Mouse (Mus musculus): ENCODE measurements at regions not wholly inside any gene's neighbourhood (a gene's known extent, or its start where the extent isn't known, plus 50 kb on each side); places are given as distances from the start of the nearest gene placed in this dataset.

DNA sequence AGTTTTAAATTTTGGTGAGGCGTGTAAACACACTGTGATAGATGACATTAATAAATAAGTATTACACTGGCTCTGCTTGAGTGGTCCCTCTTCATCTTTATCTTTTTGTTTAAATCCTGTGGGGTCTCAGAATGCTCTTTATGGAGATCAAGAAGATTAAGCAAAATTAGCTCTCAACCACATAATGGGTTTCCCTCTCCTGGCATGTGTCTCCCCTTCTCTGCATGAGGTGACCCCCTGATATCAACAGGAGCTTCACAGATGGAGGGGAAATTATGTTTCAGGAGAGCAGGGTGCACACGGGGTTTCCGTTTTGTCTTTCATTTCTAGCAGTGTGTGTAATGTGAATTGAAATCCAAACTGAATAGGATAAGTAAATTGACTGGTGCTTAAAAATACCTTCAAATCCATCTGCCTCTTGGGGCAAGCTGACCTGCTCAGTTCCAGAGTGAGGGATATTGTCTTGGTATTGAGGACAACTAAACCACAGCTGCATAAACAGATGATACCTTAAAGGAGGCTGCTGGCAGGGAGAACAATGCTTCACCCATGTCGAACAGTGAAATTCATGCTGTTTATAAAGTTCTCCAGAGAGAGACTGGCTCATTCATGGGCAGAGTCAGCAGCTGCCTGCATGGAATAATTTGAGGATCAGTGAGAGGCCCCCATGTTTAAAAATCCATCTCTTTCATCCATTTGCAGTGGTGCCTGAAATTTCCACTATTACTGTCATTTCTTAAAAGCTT, 518.3 kb upstream of the Nr2f1 start:
- H3K4me1 ChIP-seq, result peaks cover 7% of the 10 kb centered on the region
- 0 out of 2 replicates have a peak overlapping the region, but pooled peaks have one; percentile 2 for H3K27ac ChIP-seq
- ATAC-seq (ENCODE audit: low FRiP score), result peak; percentile 61; the same call in 1 of the 2 replicates
- WGBS, result 16% methylated on average over 4 of the region's 4 CpGs
- no peak overlapping the region for H3K4me2 ChIP-seq
- no peak overlapping the region for H3K4me3 ChIP-seq (replicated peaks)
- H3K27me3 ChIP-seq, result 0 out of 2 replicates have a peak, but pooled peaks cover 3% of the 10 kb centered on the region
- no peaks in the 10 kb centered on the region for H3K9me3 ChIP-seq
- no peak overlapping the region for H3K9ac ChIP-seq
- no peaks in the 10 kb centered on the region for H3K36me3 ChIP-seq (replicated peaks)

- 0 out of 2 replicates have a peak, but pooled peaks have one; percentile 61 for ATAC-seq (ENCODE audit: low FRiP score)
- no peaks in the 10 kb centered on the region for H3K36me3 ChIP-seq (replicated peaks)
- H3K4me3 ChIP-seq (replicated peaks), result no peak overlapping the region
- no peaks in the 10 kb centered on the region for H3K9me3 ChIP-seq
- H3K9ac ChIP-seq, result no peak overlapping the region
- 12% methylated on average over 1 of the region's 1 CpGs for WGBS
- H3K27ac ChIP-seq, result no peak overlapping the region
- H3K27me3 ChIP-seq, result 0 out of 2 replicates have a peak, but pooled peaks cover 3% of the 10 kb centered on the region
- H3K4me1 ChIP-seq, result peaks cover 7% of the 10 kb centered on the region
- no peak overlapping the region for H3K4me2 ChIP-seq
These were observed 517.6 kb upstream of the Nr2f1 start for GRCm38 (mm10) chr13:78717159-78717558.

- H3K4me2 ChIP-seq, result no peak overlapping the region
- no peak overlapping the region for H3K27ac ChIP-seq
- no peaks in the 10 kb centered on the region for H3K36me3 ChIP-seq (replicated peaks)
- H3K27me3 ChIP-seq, result no peaks in the 10 kb centered on the region
- H3K4me1 ChIP-seq, result no peaks in the 10 kb centered on the region
- ATAC-seq (ENCODE audit: low FRiP score), result no peak
- WGBS, result 97% methylated on average over 1 of the region's 1 CpGs
- no peak overlapping the region for H3K4me3 ChIP-seq (replicated peaks)
- H3K9ac ChIP-seq, result no peak overlapping the region
- H3K9me3 ChIP-seq, result no peaks in the 10 kb centered on the region
These were observed 505.1 kb upstream of the Nr2f1 start for GRCm38 (mm10) chr13:78704693-78705092.

- peaks cover 8% of the 10 kb centered on the region; the same call in 1 of the 2 replicates for H3K4me1 ChIP-seq
- WGBS, result 38% methylated on average over 3 of the region's 3 CpGs
These were observed 498.4 kb upstream of the Nr2f1 start for GRCm38 (mm10) chr13:78697814-78698519.

GRCm38 (mm10) chr13:78679255-78679895, 479.8 kb upstream of the Nr2f1 start:
- ATAC-seq (ENCODE audit: low FRiP score), result peak; percentile 55; the same call in 1 of the 2 replicates
- H3K4me3 ChIP-seq (replicated peaks), result no peak overlapping the region
- no peaks in the 10 kb centered on the region for H3K27me3 ChIP-seq
- no peaks in the 10 kb centered on the region for H3K9me3 ChIP-seq
- H3K4me2 ChIP-seq, result no peak overlapping the region
- 24% methylated on average over 4 of the region's 4 CpGs for WGBS
- no peak overlapping the region for H3K9ac ChIP-seq
- H3K36me3 ChIP-seq (replicated peaks), result no peaks in the 10 kb centered on the region
- no peak overlapping the region for H3K27ac ChIP-seq
- H3K4me1 ChIP-seq, result peaks cover 9% of the 10 kb centered on the region

More at GRCm38 (mm10) chr13:78697814-78698519, 498.4 kb upstream of the Nr2f1 start:
- no peaks in the 10 kb centered on the region for H3K27me3 ChIP-seq
- H3K27ac ChIP-seq, result 0 out of 2 replicates have a peak overlapping the region, but pooled peaks have one; percentile 46
- no peak overlapping the region for H3K9ac ChIP-seq
- no peaks in the 10 kb centered on the region for H3K36me3 ChIP-seq (replicated peaks)
- H3K4me3 ChIP-seq (replicated peaks), result no peak overlapping the region
- H3K9me3 ChIP-seq, result no peaks in the 10 kb centered on the region
- no peak overlapping the region for H3K4me2 ChIP-seq
- peak; percentile 91 for ATAC-seq (ENCODE audit: low FRiP score)

GRCm38 (mm10) chr13:78678241-78678640, 478.7 kb upstream of the Nr2f1 start:
- peaks cover 9% of the 10 kb centered on the region for H3K4me1 ChIP-seq
- peak; percentile 81 for ATAC-seq (ENCODE audit: low FRiP score)
- H3K4me3 ChIP-seq (replicated peaks), result no peak overlapping the region
- no peaks in the 10 kb centered on the region for H3K27me3 ChIP-seq
- H3K9me3 ChIP-seq, result no peaks in the 10 kb centered on the region
- H3K27ac ChIP-seq, result 0 out of 2 replicates have a peak overlapping the region, but pooled peaks have one; percentile 0
- no peaks in the 10 kb centered on the region for H3K36me3 ChIP-seq (replicated peaks)
- WGBS, result 17% methylated on average over 7 of the region's 7 CpGs
- no peak overlapping the region for H3K4me2 ChIP-seq
- no peak overlapping the region for H3K9ac ChIP-seq

- no peaks in the 10 kb centered on the region for H3K4me1 ChIP-seq
- H3K27me3 ChIP-seq, result no peaks in the 10 kb centered on the region
- no peaks in the 10 kb centered on the region for H3K36me3 ChIP-seq (replicated peaks)
- 85% methylated on average over 7 of the region's 7 CpGs for WGBS
- H3K4me3 ChIP-seq (replicated peaks), result no peak overlapping the region
- no peaks in the 10 kb centered on the region for H3K9me3 ChIP-seq
- no peak overlapping the region for H3K9ac ChIP-seq
- no peak overlapping the region for H3K27ac ChIP-seq
- H3K4me2 ChIP-seq, result no peak overlapping the region
- ATAC-seq (ENCODE audit: low FRiP score), result no peak
These were observed 458.7 kb upstream of the Nr2f1 start for GRCm38 (mm10) chr13:78658285-78658684.

DNA sequence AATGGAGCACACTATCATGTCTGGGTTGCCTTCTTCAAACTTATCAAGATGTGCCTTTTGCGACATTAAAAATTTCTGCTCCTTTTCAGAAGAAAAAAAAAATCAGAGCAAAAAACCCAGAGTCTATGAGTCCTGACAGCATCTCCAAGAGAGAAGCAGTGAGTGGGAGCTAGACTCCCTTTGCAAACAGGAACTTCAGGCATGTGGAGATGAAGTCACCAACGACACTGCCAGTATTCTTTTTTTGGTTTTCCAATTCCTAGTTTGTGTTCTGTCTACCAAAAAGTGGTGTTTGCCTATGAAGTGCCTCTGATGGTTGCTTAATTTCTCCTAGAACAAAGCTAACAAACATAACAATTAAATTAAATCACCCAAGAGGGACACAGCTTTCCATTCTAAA, 457.2 kb upstream of the Nr2f1 start:
- 82% methylated on average over 2 of the region's 2 CpGs for WGBS
- Histone ChIP-seq H3K4me1 (no peaks in the 10 kb centered on the region), H3K9ac (no peak overlapping the region), H3K27ac (no peak overlapping the region), H3K27me3 (no peaks in the 10 kb centered on the region), H3K4me2 (no peak overlapping the region), H3K9me3 (no peaks in the 10 kb centered on the region), H3K4me3 (replicated peaks) (no peak overlapping the region), H3K36me3 (replicated peaks) (no peaks in the 10 kb centered on the region)
- ATAC-seq (ENCODE audit: low FRiP score), result no peak

DNA sequence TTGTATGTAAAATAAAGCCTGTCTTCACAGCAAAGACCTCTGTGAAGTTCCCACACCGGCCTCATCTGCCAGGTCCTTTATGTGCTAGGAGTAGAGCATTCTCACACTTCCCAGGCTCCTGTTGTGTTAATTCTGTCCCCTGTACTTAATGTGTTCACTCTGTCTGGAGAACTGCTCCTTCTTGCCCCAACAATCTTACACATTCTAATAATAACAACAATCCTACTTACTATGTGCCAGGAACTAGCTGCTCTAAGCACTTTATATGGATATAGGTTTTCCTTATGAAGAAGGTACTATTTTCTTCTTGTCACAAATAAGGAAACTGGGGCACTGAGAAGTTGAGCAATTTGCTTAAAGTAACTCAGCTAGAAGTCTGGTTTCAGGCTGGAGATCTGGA, 456.6 kb upstream of the Nr2f1 start:
- no peak for ATAC-seq (ENCODE audit: low FRiP score)
- WGBS, result 77% methylated on average over 1 of the region's 1 CpGs
- H3K4me1 ChIP-seq, result no peaks in the 10 kb centered on the region

GRCm38 (mm10) chr13:78650824-78651223, 451.3 kb upstream of the Nr2f1 start:
- ATAC-seq (ENCODE audit: low FRiP score), result no peak
- WGBS, result 77% methylated on average over 1 of the region's 1 CpGs

More for the DNA sequence above, 456.6 kb upstream of the Nr2f1 start:
- no peaks in the 10 kb centered on the region for H3K9me3 ChIP-seq
- H3K27me3 ChIP-seq, result no peaks in the 10 kb centered on the region
- no peak overlapping the region for H3K4me3 ChIP-seq (replicated peaks)
- H3K9ac ChIP-seq, result no peak overlapping the region
- no peak overlapping the region for H3K4me2 ChIP-seq
- no peak overlapping the region for H3K27ac ChIP-seq
- H3K36me3 ChIP-seq (replicated peaks), result no peaks in the 10 kb centered on the region

GRCm38 (mm10) chr13:78644556-78644955, 445.0 kb upstream of the Nr2f1 start:
- no peaks in the 10 kb centered on the region for H3K36me3 ChIP-seq (replicated peaks)
- H3K9ac ChIP-seq, result no peak overlapping the region
- no peak for ATAC-seq (ENCODE audit: low FRiP score)
- no peak overlapping the region for H3K27ac ChIP-seq
- H3K9me3 ChIP-seq, result no peaks in the 10 kb centered on the region
- H3K4me1 ChIP-seq, result peaks cover 14% of the 10 kb centered on the region; the same call in 1 of the 2 replicates
- no peak overlapping the region for H3K4me2 ChIP-seq
- H3K4me3 ChIP-seq (replicated peaks), result no peak overlapping the region
- no peaks in the 10 kb centered on the region for H3K27me3 ChIP-seq
- WGBS, result 0% methylated on average over 1 of the region's 1 CpGs

More at GRCm38 (mm10) chr13:78650824-78651223, 451.3 kb upstream of the Nr2f1 start:
- Histone ChIP-seq H3K4me3 (replicated peaks) (no peak overlapping the region), H3K27me3 (no peaks in the 10 kb centered on the region), H3K4me2 (no peak overlapping the region), H3K4me1 (no peaks in the 10 kb centered on the region), H3K9ac (no peak overlapping the region), H3K9me3 (no peaks in the 10 kb centered on the region), H3K27ac (no peak overlapping the region), H3K36me3 (replicated peaks) (no peaks in the 10 kb centered on the region)

DNA sequence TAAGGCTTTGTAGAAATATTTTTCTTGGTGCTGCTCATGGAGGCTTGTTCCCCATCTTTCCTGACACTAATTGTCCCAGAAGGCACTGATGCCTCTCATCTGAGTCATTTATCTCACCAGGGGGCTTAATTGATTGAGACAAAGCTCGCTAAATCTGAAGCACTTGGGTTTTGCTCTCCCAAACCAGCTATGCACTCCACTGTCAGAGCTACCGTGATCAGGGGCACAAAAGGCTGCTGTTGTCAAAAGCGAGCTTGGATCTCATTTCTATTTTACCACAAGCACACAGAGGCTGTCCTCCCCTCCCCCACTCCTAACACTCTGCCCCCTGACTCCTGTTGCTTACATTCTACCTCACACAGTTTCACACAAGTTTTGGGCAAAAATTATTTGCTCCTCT, 443.5 kb upstream of the Nr2f1 start:
- WGBS, result 2% methylated on average over 3 of the region's 3 CpGs
- Histone ChIP-seq H3K27ac (0 out of 2 replicates have a peak overlapping the region, but pooled peaks have one; percentile 38), H3K4me3 (replicated peaks) (no peak overlapping the region), H3K4me2 (no peak overlapping the region; the same call in 1 of the 2 replicates), H3K9ac (no peak overlapping the region), H3K36me3 (replicated peaks) (no peaks in the 10 kb centered on the region), H3K9me3 (no peaks in the 10 kb centered on the region), H3K27me3 (no peaks in the 10 kb centered on the region), H3K4me1 (peaks cover 14% of the 10 kb centered on the region; the same call in 1 of the 2 replicates)
- ATAC-seq (ENCODE audit: low FRiP score), result peak; percentile 82
